Mouse (Mus musculus): ENCODE results near the gene Rpl11. TPM values are rescaled to one million over a fixed set of nuclear protein-coding genes. Genes with fewer than 3 reads are reported as not detected.

Rpl11 gene
- 1,119 TPM for total RNA-seq (2023)

DNA sequence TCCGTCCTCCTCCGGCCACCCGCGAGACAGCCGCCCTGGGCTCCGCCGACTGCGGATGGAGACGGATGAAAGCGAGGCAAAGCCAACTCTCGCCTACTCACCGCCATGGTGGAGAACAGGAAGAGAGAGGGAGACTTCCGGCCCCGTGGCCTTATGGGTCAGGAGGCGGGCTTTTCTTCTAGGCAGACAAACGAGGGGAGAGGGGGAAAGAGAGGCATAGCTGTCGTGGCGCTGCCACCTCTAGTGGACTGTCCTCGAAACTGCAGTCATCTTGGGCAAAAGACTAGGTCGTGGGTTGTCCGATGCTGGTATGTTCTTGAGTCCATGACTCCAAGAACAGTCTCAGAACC is at the start of gene Rpl11:
Rpl11 (minus strand) TSS at position 182 of the 350 bp plus-strand sequence.

DNA sequence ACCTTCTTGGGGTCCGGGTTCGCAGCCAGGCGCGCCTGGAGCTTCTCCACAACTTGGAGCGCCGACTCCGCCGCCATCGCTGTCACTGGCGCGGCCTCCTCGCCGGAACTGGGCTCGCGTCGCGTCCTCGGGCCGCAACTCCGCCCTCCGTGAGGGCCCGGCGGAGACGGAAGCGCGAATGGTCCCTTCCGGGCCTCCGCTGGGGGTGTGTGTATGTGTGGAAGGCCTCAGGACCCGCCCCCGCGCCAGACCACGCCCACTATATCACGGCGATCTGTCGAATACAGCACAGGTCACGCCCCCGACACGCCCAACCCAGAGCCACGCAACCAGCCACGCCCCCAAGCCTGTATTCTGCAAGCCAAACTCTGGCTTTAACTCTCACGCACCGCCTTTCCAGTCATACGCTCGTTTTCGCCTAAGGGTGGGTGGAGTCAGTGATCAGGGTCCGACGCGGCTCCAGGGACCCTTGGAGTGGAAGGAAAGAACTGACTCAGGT is 31.6 kb downstream of the Rpl11 start, which contains the start of gene Eloa:
Eloa (minus strand) TSS at position 215 of the 499 bp plus-strand sequence.

DNA sequence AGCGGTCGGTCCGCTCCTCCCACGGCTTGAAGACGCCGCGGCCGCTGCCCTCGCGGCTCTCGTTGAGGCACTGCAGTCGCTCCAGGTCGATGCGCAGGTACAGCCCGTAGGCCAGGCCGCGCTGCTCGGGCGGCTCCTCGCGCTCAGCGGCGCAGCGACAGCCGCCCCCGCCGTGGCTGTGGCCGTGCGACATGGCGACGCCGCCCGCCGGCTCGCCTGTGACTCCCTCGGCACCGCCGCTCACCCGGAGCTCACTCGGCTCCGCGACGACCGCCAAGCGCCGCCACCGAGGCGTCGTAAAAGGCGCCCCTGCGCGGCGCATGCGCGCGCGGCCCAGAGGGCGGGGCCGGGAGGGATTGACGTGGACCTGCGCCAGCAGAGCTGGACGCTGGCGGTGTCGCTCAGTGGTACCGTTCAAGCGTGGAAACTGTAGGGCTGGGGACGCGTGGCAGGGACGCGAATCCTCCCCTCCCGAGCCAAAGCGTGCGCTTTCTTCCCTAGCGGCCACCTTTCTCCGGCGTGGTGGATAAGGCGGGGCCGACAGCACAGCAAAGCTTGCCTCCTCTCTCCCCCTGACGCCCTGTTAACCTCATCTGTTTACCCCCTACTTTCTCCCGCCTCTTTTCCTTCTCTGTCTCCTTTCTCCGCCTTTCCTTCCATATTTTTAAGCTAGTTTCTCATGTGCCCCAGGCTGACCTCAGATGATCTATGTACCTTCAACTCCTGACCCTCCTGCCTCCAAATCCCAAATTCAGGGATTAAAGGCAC is 66.1 kb downstream of the Rpl11 start, which contains the start of gene Pithd1:
Pithd1 (minus strand) TSS at position 322 of the 768 bp plus-strand sequence.

Other genes with a start within 250 kb of the Rpl11 start
- 134 TPM for gene Srsf10, start 197.7 kb downstream of the Rpl11 start, total RNA-seq (2023)
- gene Pnrc2, start 179.6 kb downstream of the Rpl11 start, total RNA-seq (2023): 93.8 TPM
- gene Cnr2, start 158.0 kb downstream of the Rpl11 start, total RNA-seq (2023): 13.4 TPM
- gene Fuca1, start 132.7 kb downstream of the Rpl11 start, total RNA-seq (2023): 53.5 TPM
- 24.9 TPM for gene Hmgcl, start 107.0 kb downstream of the Rpl11 start, total RNA-seq (2023)
- gene Gale, start 89.7 kb downstream of the Rpl11 start, total RNA-seq (2023): 6.6 TPM
- gene Lypla2, start 80.8 kb downstream of the Rpl11 start, total RNA-seq (2023): 105 TPM
- gene Pithd1, start 66.2 kb downstream of the Rpl11 start, total RNA-seq (2023): 40.4 TPM
- gene Eloa, start 31.7 kb downstream of the Rpl11 start, total RNA-seq (2023): 38.8 TPM
- gene Id3, start 90.1 kb upstream of the Rpl11 start, total RNA-seq (2023): 31.0 TPM
- gene E2f2, start 119.0 kb upstream of the Rpl11 start, total RNA-seq (2023): 10.1 TPM
- 0.21 TPM for gene Asap3, start 152.9 kb upstream of the Rpl11 start, total RNA-seq (2023)
- 0.62 TPM for gene Tcea3, start 194.3 kb upstream of the Rpl11 start, total RNA-seq (2023)
- gene Zfp46, start 231.3 kb upstream of the Rpl11 start, total RNA-seq (2023): 10.2 TPM

Measured in CD4-positive naive resting alpha-beta T cell, adult 57 days (primary cell).